Mouse (Mus musculus) liver, postnatal 0 days (tissue): ENCODE data around the gene Cdk14. TPM values are rescaled to one million over a fixed set of nuclear protein-coding genes. Genes with fewer than 3 reads are reported as not detected.

Source experiments
- ATAC-seq: fragments of 200-750 bp; cut with Nextera tagmentation; 2 replicates; pipeline ENCODE4 v1.8.0; 2017; ENCODE audit warnings: mild to moderate bottlenecking, moderate library complexity
- DNase-seq: peaks from one replicate; pipeline ENCODE4 v3.0.0-alpha.2; 2016
- H3K27ac ChIP-seq: fragments of 300-500 bp; sonication (generic); 2 replicates; pipeline ENCODE4 v1.5.1; 2014; ENCODE audit warnings: antibody characterized with exemption, moderate library complexity, mild to moderate bottlenecking, low read depth
- H3K27me3 ChIP-seq: fragments of 300-500 bp; sonication (generic); 2 replicates; pipeline ENCODE4 v1.6.1; 2014; ENCODE audit warnings: low read length, control low read depth, mixed read lengths; ENCODE audit not compliant: insufficient read depth
- H3K36me3 ChIP-seq: fragments of 300-500 bp; sonication (generic); replicated peaks from 2 replicates; pipeline ENCODE4 v1.6.1; 2014; ENCODE audit warnings: mild to moderate bottlenecking, control low read depth, low read length, moderate library complexity, mixed read lengths; ENCODE audit not compliant: insufficient read depth
- H3K4me1 ChIP-seq: fragments of 300-500 bp; sonication (generic); 2 replicates; pipeline ENCODE4 v1.6.1; 2014; ENCODE audit warnings: antibody characterized with exemption, mild to moderate bottlenecking, control low read depth; ENCODE audit not compliant: insufficient read depth
- H3K4me2 ChIP-seq: fragments of 300-500 bp; sonication (generic); 2 replicates; pipeline ENCODE4 v1.6.1; 2014; ENCODE audit warnings: low read depth, mild to moderate bottlenecking, low read length, moderate library complexity, mixed read lengths
- H3K4me3 ChIP-seq: fragments of 300-500 bp; sonication (generic); 2 replicates; pipeline ENCODE4 v1.5.1; 2014; ENCODE audit warnings: low read depth, low read length
- H3K9ac ChIP-seq: fragments of 300-500 bp; sonication (generic); replicated peaks from 2 replicates; pipeline ENCODE4 v1.6.1; 2014; ENCODE audit warnings: mild to moderate bottlenecking, moderate library complexity
- H3K9me3 ChIP-seq: fragments of 300-500 bp; sonication (generic); 2 replicates; pipeline ENCODE4 v1.6.1; 2016; ENCODE audit warnings: mild to moderate bottlenecking, control low read depth, low read length, mixed read lengths
- CTCF ChIP-seq: sonication (generic); IDR thresholded peaks from 2 replicates; pipeline ENCODE4 v1.5.1; 2016; ENCODE audit warnings: antibody characterized with exemption, low read depth
- EP300 ChIP-seq: IDR thresholded peaks from 2 replicates; pipeline ENCODE4 v1.6.1; 2016; ENCODE audit warnings: antibody characterized with exemption, low read depth, mild to moderate bottlenecking
- WGBS: fragments of 180-500 bp; shearing (Covaris S2); extraction: QIAGEN DNeasy Blood & Tissue Kit; methylation state at CpG from one replicate; pipeline ENCODE4 v1.1.7; 2014; ENCODE audit not compliant: insufficient replicate concordance; 5-methylcytosine and 5-hydroxymethylcytosine counted together
- polyA plus RNA-seq: library from polyadenylated mRNA; unstranded; fragments of >200 nt; fragmentation: Nextera tagmentation; extraction: Ambion mirVana; gene quantifications from 2 replicates; pipeline ENCODE4 v1.2.1, GENCODE M21; 2015

Gene Cdk14
- polyA plus RNA-seq, 1 experiment from 2014 or later, result 1.1 TPM

DNA sequence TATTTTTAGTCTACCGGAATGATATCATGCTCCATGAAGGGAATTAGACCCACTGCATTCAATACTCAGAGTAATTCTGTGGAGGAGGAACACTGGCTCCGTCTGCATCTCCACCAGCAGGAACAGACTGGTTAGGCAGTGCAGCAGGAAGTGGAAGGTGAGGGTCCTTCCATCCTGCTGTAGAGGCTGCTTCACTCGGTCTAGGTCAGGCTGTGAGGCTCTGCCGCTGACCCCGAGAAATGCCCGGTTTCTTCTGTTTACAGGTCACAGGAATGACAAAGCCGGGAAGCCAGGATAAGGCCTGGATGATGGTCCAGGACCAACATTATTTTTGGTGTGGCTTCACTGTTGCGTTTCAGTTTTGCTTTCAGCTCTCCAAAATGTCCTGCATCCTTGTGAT is 553.2 kb downstream of the Cdk14 start:
- H3K9me3 ChIP-seq, result no peaks in the 10 kb centered on the region
- no peak overlapping the region for H3K4me3 ChIP-seq
- DNase-seq (no peak), ATAC-seq (no peak)
- no peaks in the 10 kb centered on the region for H3K4me1 ChIP-seq
- H3K27ac ChIP-seq, result no peak overlapping the region
- no peaks in the 10 kb centered on the region for H3K36me3 ChIP-seq
- no peaks in the 10 kb centered on the region for H3K27me3 ChIP-seq
- no peak overlapping the region for H3K9ac ChIP-seq
- TF ChIP-seq EP300 (no peak), CTCF (no peak)
- H3K4me2 ChIP-seq, result no peak overlapping the region
- WGBS, result 79% methylated on average over 8 of the region's 8 CpGs

GRCm38 (mm10) chr5:4866099-4866498 is 554.0 kb downstream of the Cdk14 start:
- ATAC-seq (no peak), DNase-seq (no peak)
- Histone ChIP-seq H3K27me3 (no peaks in the 10 kb centered on the region), H3K4me3 (no peak overlapping the region), H3K36me3 (no peaks in the 10 kb centered on the region), H3K27ac (no peak overlapping the region), H3K9ac (no peak overlapping the region), H3K9me3 (no peaks in the 10 kb centered on the region), H3K4me1 (no peaks in the 10 kb centered on the region), H3K4me2 (no peak overlapping the region)
- TF ChIP-seq EP300 (no peak), CTCF (no peak)
- WGBS, result 88% methylated on average over 1 of the region's 1 CpGs

GRCm38 (mm10) chr5:4861592-4861991 is 558.5 kb downstream of the Cdk14 start:
- H3K27ac ChIP-seq, result no peak overlapping the region
- H3K4me3 ChIP-seq, result no peak overlapping the region
- no peaks in the 10 kb centered on the region for H3K36me3 ChIP-seq
- no peaks in the 10 kb centered on the region for H3K27me3 ChIP-seq
- TF ChIP-seq CTCF (no peak), EP300 (no peak)
- no peak overlapping the region for H3K4me2 ChIP-seq
- no peaks in the 10 kb centered on the region for H3K4me1 ChIP-seq
- ATAC-seq, result no peak
- no peaks in the 10 kb centered on the region for H3K9me3 ChIP-seq
- no peak overlapping the region for H3K9ac ChIP-seq
- DNase-seq, result no peak
- WGBS, result 84% methylated on average over 9 of the region's 9 CpGs

DNA sequence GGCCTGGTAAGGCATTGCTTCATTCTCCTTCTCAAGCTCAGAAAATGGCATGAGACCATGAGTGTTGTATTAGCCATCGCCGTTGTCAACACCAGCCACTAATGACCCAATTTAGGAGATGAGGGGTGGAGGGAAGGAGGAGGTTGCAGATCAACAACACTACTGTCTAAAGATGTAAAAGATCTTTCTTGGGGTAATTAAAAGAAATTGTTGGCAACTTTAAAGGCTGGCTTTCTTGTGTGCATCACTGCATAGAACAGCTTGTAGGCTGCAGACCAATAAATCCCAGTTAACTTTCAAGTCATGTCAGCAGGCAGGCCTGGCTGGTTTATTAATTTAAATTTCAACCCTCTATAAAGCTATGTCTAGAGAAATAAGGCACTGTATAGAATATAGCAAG is 559.0 kb downstream of the Cdk14 start:
- 86% methylated on average over 2 of the region's 2 CpGs for WGBS
- no peak for DNase-seq
- no peaks in the 10 kb centered on the region for H3K4me1 ChIP-seq
- no peak overlapping the region for H3K9ac ChIP-seq
- no peak for ATAC-seq
- no peaks in the 10 kb centered on the region for H3K36me3 ChIP-seq
- H3K9me3 ChIP-seq, result no peaks in the 10 kb centered on the region
- H3K4me3 ChIP-seq, result no peak overlapping the region
- no peak overlapping the region for H3K27ac ChIP-seq
- H3K4me2 ChIP-seq, result no peak overlapping the region
- TF ChIP-seq EP300 (no peak), CTCF (no peak)
- H3K27me3 ChIP-seq, result no peaks in the 10 kb centered on the region

- Histone ChIP-seq H3K9me3 (no peaks in the 10 kb centered on the region), H3K9ac (no peak overlapping the region), H3K27me3 (no peaks in the 10 kb centered on the region), H3K4me1 (no peaks in the 10 kb centered on the region), H3K27ac (no peak overlapping the region), H3K4me3 (no peak overlapping the region), H3K4me2 (no peak overlapping the region), H3K36me3 (no peaks in the 10 kb centered on the region)
- WGBS, result 74% methylated on average over 5 of the region's 5 CpGs
- DNase-seq (no peak), ATAC-seq (no peak)
- TF ChIP-seq EP300, result no peak
- TF ChIP-seq CTCF, result no peak
Observed at GRCm38 (mm10) chr5:4858032-4858641, 562.0 kb downstream of the Cdk14 start.

GRCm38 (mm10) chr5:4853503-4853902 is 566.6 kb downstream of the Cdk14 start:
- Histone ChIP-seq H3K36me3 (no peaks in the 10 kb centered on the region), H3K4me3 (no peak overlapping the region), H3K9me3 (no peaks in the 10 kb centered on the region), H3K9ac (no peak overlapping the region), H3K27me3 (no peaks in the 10 kb centered on the region), H3K27ac (no peak overlapping the region), H3K4me2 (no peak overlapping the region), H3K4me1 (no peaks in the 10 kb centered on the region)
- TF ChIP-seq CTCF (no peak), EP300 (no peak)
- no peak for DNase-seq
- WGBS, result 67% methylated on average over 2 of the region's 2 CpGs
- ATAC-seq, result no peak

- Histone ChIP-seq H3K9ac (no peak overlapping the region), H3K36me3 (no peaks in the 10 kb centered on the region), H3K27me3 (no peaks in the 10 kb centered on the region), H3K4me3 (no peak overlapping the region), H3K27ac (no peak overlapping the region), H3K4me2 (no peak overlapping the region), H3K9me3 (no peaks in the 10 kb centered on the region), H3K4me1 (no peaks in the 10 kb centered on the region)
- TF ChIP-seq EP300 (no peak), CTCF (no peak)
- ATAC-seq (no peak), DNase-seq (no peak)
- WGBS, result 64% methylated on average over 6 of the region's 6 CpGs
Observed at GRCm38 (mm10) chr5:4852711-4853320, 567.3 kb downstream of the Cdk14 start.
